Mouse (Mus musculus) CH12.LX (cell line): ENCODE measurements around the gene Fgd2. TPM values are rescaled to one million over a fixed set of nuclear protein-coding genes. Genes with fewer than 3 reads are reported as not detected.

Source experiments
- DNase-seq: peaks from one replicate; pipeline ENCODE4 v3.0.0-alpha.2; 2013; ENCODE audit errors: extremely low read depth
- H3K27ac ChIP-seq: 2 replicates; pipeline ENCODE4 v1.5.1; 2012; ENCODE audit warnings: low read depth, mild to moderate bottlenecking, control low read depth, moderate library complexity; ENCODE audit not compliant: insufficient read depth
- H3K27me3 ChIP-seq: replicated peaks from 2 replicates; pipeline ENCODE3; 2012; ENCODE audit warnings: inconsistent platforms
- H3K36me3 ChIP-seq, 2 experiments: replicated peaks in 1 of 2; 2 replicates each; pipeline versions ENCODE3 to v1.6.1; 2012; ENCODE audit warnings: inconsistent platforms in 1 of 2, low read length in 1 of 2, mild to moderate bottlenecking in 1 of 2, mixed read lengths in 1 of 2, moderate library complexity in 1 of 2; ENCODE audit not compliant: control insufficient read depth in 1 of 2, insufficient read depth in 1 of 2
- H3K4me1 ChIP-seq, 2 experiments: 2 replicates each; pipeline ENCODE4 v1.6.1; 2012; ENCODE audit warnings: inconsistent platforms in 1 of 2, moderate library complexity in 1 of 2; ENCODE audit not compliant: insufficient read depth in 2 of 2, control insufficient read depth in 1 of 2
- H3K4me2 ChIP-seq: 2 replicates; pipeline ENCODE4 v1.6.1; 2012; ENCODE audit warnings: low read depth, mild to moderate bottlenecking, control low read depth; ENCODE audit not compliant: poor library complexity, insufficient read depth, severe bottlenecking
- H3K4me3 ChIP-seq, 3 experiments: fragments of 150-350 bp in 1 of 3; sonication (generic) in 1 of 3; replicated peaks in 1 of 3; 2 replicates each; pipeline versions ENCODE3 to v1.5.1; 2011 to 2012; ENCODE audit warnings: low read depth in 2 of 3, low read length in 2 of 3, mild to moderate bottlenecking in 2 of 3, moderate library complexity in 2 of 3, control low read depth in 1 of 3, improper control_type of control experiment in 1 of 3, inconsistent platforms in 1 of 3, mixed read lengths in 1 of 3; ENCODE audit not compliant: poor library complexity in 1 of 3
- H3K79me2 ChIP-seq: replicated peaks from 2 replicates; pipeline ENCODE4 v1.6.1; 2012; ENCODE audit warnings: mild to moderate bottlenecking, moderate library complexity; ENCODE audit not compliant: control insufficient read depth, poor library complexity, insufficient read depth, severe bottlenecking; ENCODE audit errors: extremely low read depth
- H3K9ac ChIP-seq: 2 replicates; pipeline ENCODE4 v1.6.1; 2012; ENCODE audit warnings: low read depth, mild to moderate bottlenecking, control low read depth, moderate library complexity; ENCODE audit not compliant: insufficient read depth
- H3K9me3 ChIP-seq: replicated peaks from 2 replicates; pipeline ENCODE3; 2012; ENCODE audit warnings: low read length, inconsistent platforms, mixed read lengths
- BHLHE40 ChIP-seq: IDR thresholded peaks from 2 replicates; pipeline ENCODE4 v1.6.1; 2011; ENCODE audit warnings: mild to moderate bottlenecking, low read depth, low read length, improper control_type of control experiment
- CHD1 ChIP-seq: IDR thresholded peaks from 2 replicates; pipeline ENCODE4 v1.6.1; 2012; ENCODE audit warnings: low read depth, low read length, improper control_type of control experiment, inconsistent platforms
- CHD2 ChIP-seq: IDR thresholded peaks from 2 replicates; pipeline ENCODE4 v1.6.1; 2011; ENCODE audit warnings: low read length, improper control_type of control experiment
- CTCF ChIP-seq, 2 experiments: IDR thresholded peaks in 1 of 2; conservative IDR thresholded peaks in 1 of 2; 2 replicates each; pipeline ENCODE4 v1.5.1; 2011 to 2012; ENCODE audit warnings: low read depth in 2 of 2, low read length in 2 of 2, improper control_type of control experiment in 1 of 2, inconsistent platforms in 1 of 2, mild to moderate bottlenecking in 1 of 2, moderate library complexity in 1 of 2
- E2F4 ChIP-seq: IDR thresholded peaks from 2 replicates; pipeline ENCODE4 v1.6.1; 2011; ENCODE audit warnings: low read depth, low read length, improper control_type of control experiment; ENCODE audit not compliant: insufficient replicate concordance
- ELF1 ChIP-seq: IDR thresholded peaks from 2 replicates; pipeline ENCODE4 v1.6.1; 2014; ENCODE audit warnings: low read depth, mild to moderate bottlenecking, inconsistent platforms, low read length, improper control_type of control experiment
- EP300 ChIP-seq: IDR thresholded peaks from 2 replicates; pipeline ENCODE4 v1.6.1; 2011; ENCODE audit warnings: low read length, improper control_type of control experiment
- ETS1 ChIP-seq: conservative IDR thresholded peaks from 2 replicates; pipeline ENCODE4 v1.6.1; 2012; ENCODE audit warnings: low read depth, mild to moderate bottlenecking, inconsistent platforms, low read length, improper control_type of control experiment, moderate library complexity
- GABPA ChIP-seq: IDR thresholded peaks from 2 replicates; pipeline ENCODE4 v1.6.1; 2012; ENCODE audit warnings: low read depth, low read length, improper control_type of control experiment, inconsistent platforms; ENCODE audit not compliant: insufficient replicate concordance
- HCFC1 ChIP-seq: IDR thresholded peaks from 2 replicates; pipeline ENCODE4 v1.6.1; 2012; ENCODE audit warnings: low read depth, mild to moderate bottlenecking, inconsistent platforms, low read length, improper control_type of control experiment
- IRF4 ChIP-seq: IDR thresholded peaks from 2 replicates; pipeline ENCODE4 v1.6.1; 2014; ENCODE audit warnings: low read depth, mild to moderate bottlenecking, inconsistent platforms, low read length, improper control_type of control experiment
- JUN ChIP-seq: IDR thresholded peaks from 2 replicates; pipeline ENCODE4 v1.6.1; 2011; ENCODE audit warnings: low read depth, mild to moderate bottlenecking, low read length, improper control_type of control experiment, moderate library complexity; ENCODE audit not compliant: insufficient read depth
- JUND ChIP-seq: conservative IDR thresholded peaks from 2 replicates; pipeline ENCODE4 v1.6.1; 2011; ENCODE audit warnings: low read depth, low read length, improper control_type of control experiment
- KAT2A ChIP-seq: IDR thresholded peaks from 2 replicates; pipeline ENCODE4 v1.6.1; 2012; ENCODE audit warnings: low read length, improper control_type of control experiment, inconsistent platforms; ENCODE audit not compliant: insufficient replicate concordance
- MAFK ChIP-seq: IDR thresholded peaks from 2 replicates; pipeline ENCODE4 v1.6.1; 2011; ENCODE audit warnings: low read length, improper control_type of control experiment; ENCODE audit not compliant: insufficient replicate concordance
- MAX ChIP-seq: IDR thresholded peaks from 2 replicates; pipeline ENCODE4 v1.6.1; 2011; ENCODE audit warnings: low read length, improper control_type of control experiment
- MAZ ChIP-seq: IDR thresholded peaks from 2 replicates; pipeline ENCODE4 v1.6.1; 2012; ENCODE audit warnings: low read depth, mild to moderate bottlenecking, inconsistent platforms, low read length, improper control_type of control experiment, moderate library complexity
- MEF2A ChIP-seq: IDR thresholded peaks from 2 replicates; pipeline ENCODE4 v1.6.1; 2014; ENCODE audit warnings: low read depth, mild to moderate bottlenecking, inconsistent platforms, low read length, improper control_type of control experiment, borderline replicate concordance
- MXI1 ChIP-seq: IDR thresholded peaks from 2 replicates; pipeline ENCODE4 v1.6.1; 2011; ENCODE audit warnings: mild to moderate bottlenecking, low read depth, low read length, improper control_type of control experiment
- MYC ChIP-seq: IDR thresholded peaks from 2 replicates; pipeline ENCODE4 v1.6.1; 2011; ENCODE audit warnings: low read depth, mild to moderate bottlenecking, improper control_type of control experiment, low read length
- NELFE ChIP-seq: IDR thresholded peaks from 2 replicates; pipeline ENCODE4 v1.6.1; 2011; ENCODE audit warnings: low read depth, low read length, improper control_type of control experiment
- NRF1 ChIP-seq: IDR thresholded peaks from 2 replicates; pipeline ENCODE4 v1.6.1; 2014; ENCODE audit warnings: low read depth, mild to moderate bottlenecking, inconsistent platforms, low read length, improper control_type of control experiment, moderate library complexity
- PAX5 ChIP-seq: IDR thresholded peaks from 2 replicates; pipeline ENCODE4 v1.6.1; 2012; ENCODE audit warnings: low read length, inconsistent platforms, mixed read lengths
- POLR2A ChIP-seq: IDR thresholded peaks from 2 replicates; pipeline ENCODE4 v1.6.1; 2011; ENCODE audit warnings: low read depth, mild to moderate bottlenecking, improper control_type of control experiment, low read length
- POLR2AphosphoS2 ChIP-seq: IDR thresholded peaks from 2 replicates; pipeline ENCODE4 v1.6.1; 2011; ENCODE audit warnings: low read depth, low read length, improper control_type of control experiment
- RAD21 ChIP-seq: IDR thresholded peaks from 2 replicates; pipeline ENCODE4 v1.6.1; 2011; ENCODE audit warnings: low read depth, mild to moderate bottlenecking, low read length, improper control_type of control experiment, moderate library complexity
- RCOR1 ChIP-seq: conservative IDR thresholded peaks from 2 replicates; pipeline ENCODE4 v1.6.1; 2012; ENCODE audit warnings: low read depth, mild to moderate bottlenecking, inconsistent platforms, low read length, improper control_type of control experiment
- SIN3A ChIP-seq: IDR thresholded peaks from 2 replicates; pipeline ENCODE4 v1.6.1; 2012; ENCODE audit warnings: low read length, improper control_type of control experiment, inconsistent platforms
- SMC3 ChIP-seq: IDR thresholded peaks from 2 replicates; pipeline ENCODE4 v1.6.1; 2011; ENCODE audit warnings: low read depth, low read length, improper control_type of control experiment
- TBP ChIP-seq: conservative IDR thresholded peaks from 2 replicates; pipeline ENCODE4 v1.6.1; 2011; ENCODE audit warnings: low read depth, low read length, improper control_type of control experiment
- TCF12 ChIP-seq: IDR thresholded peaks from 2 replicates; pipeline ENCODE4 v1.6.1; 2014; ENCODE audit warnings: low read depth, mild to moderate bottlenecking, inconsistent platforms, low read length, improper control_type of control experiment
- UBTF ChIP-seq: IDR thresholded peaks from 2 replicates; pipeline ENCODE4 v1.6.1; 2012; ENCODE audit warnings: low read depth, mild to moderate bottlenecking, inconsistent platforms, low read length, improper control_type of control experiment, moderate library complexity
- USF1 ChIP-seq: IDR thresholded peaks from 2 replicates; pipeline ENCODE4 v1.6.1; 2014; ENCODE audit warnings: low read depth, mild to moderate bottlenecking, inconsistent platforms, low read length, improper control_type of control experiment
- USF2 ChIP-seq: conservative IDR thresholded peaks from 2 replicates; pipeline ENCODE4 v1.6.1; 2011; ENCODE audit warnings: low read depth, low read length, improper control_type of control experiment
- ZC3H11A ChIP-seq: IDR thresholded peaks from 2 replicates; pipeline ENCODE4 v1.6.1; 2012; ENCODE audit warnings: low read depth, mild to moderate bottlenecking, inconsistent platforms, low read length, improper control_type of control experiment
- ZKSCAN1 ChIP-seq: IDR thresholded peaks from 2 replicates; pipeline ENCODE4 v1.6.1; 2012; ENCODE audit warnings: low read depth, inconsistent platforms, low read length, improper control_type of control experiment, borderline replicate concordance
- ZMIZ1 ChIP-seq: IDR thresholded peaks from 2 replicates; pipeline ENCODE4 v1.6.1; 2012; ENCODE audit warnings: low read depth, mild to moderate bottlenecking, inconsistent platforms, low read length, improper control_type of control experiment
- ZNF384 ChIP-seq: IDR thresholded peaks from 2 replicates; pipeline ENCODE4 v1.6.1; 2012; ENCODE audit warnings: low read depth, low read length, improper control_type of control experiment, inconsistent platforms
- dilution Hi-C: fragments of 300-500 bp; cut with MboI; formaldehyde crosslinking; loops from 2 replicates; pipeline ENCODE4 v1.14.3; 2020; ENCODE audit warnings: low sequenced_read_pairs; ENCODE audit not compliant: extremely low pct_unique_long_range_greater_than_20kb, extremely low pct_ligation_motif_present
- in situ Hi-C: fragments of 300-500 bp; cut with MboI; formaldehyde crosslinking; loops from 3 replicates; pipeline ENCODE4 v1.14.3; 2019; ENCODE audit warnings: low sequenced_read_pairs, low pct_ligation_motif_present, low pct_unique_long_range_greater_than_20kb, mixed read lengths
- polyA plus RNA-seq: library from polyadenylated mRNA; unstranded; fragments of >175 nt; gene quantifications from 2 replicates; pipeline ENCODE4 v1.2.1, GENCODE M21; 2012; ENCODE audit warnings: low read depth; ENCODE audit not compliant: insufficient read length
- total RNA-seq, 2 experiments: library from RNA; depleted of rRNA; stranded (reverse); fragments of 300-350 nt in 1 of 2; fragments of >200 nt in 1 of 2; gene quantifications; 2 replicates each; pipeline ENCODE4 v1.2.3; 2012 to 2014

The Fgd2 gene
- total RNA-seq (2012; rRNA removed) (48.3 and 67.6 TPM in 2 replicates), total RNA-seq (2014; rRNA removed) (41.7 and 41.9 TPM in 2 replicates), polyA plus RNA-seq (49.2 and 54.4 TPM in 2 replicates)

- peak; percentile 88 for DNase-seq
Observed at GRCm38 (mm10) chr17:29360761-29361221, at the start of gene Fgd2. TSS of gene Fgd2 (plus strand) at chr17:29360914.

DNA sequence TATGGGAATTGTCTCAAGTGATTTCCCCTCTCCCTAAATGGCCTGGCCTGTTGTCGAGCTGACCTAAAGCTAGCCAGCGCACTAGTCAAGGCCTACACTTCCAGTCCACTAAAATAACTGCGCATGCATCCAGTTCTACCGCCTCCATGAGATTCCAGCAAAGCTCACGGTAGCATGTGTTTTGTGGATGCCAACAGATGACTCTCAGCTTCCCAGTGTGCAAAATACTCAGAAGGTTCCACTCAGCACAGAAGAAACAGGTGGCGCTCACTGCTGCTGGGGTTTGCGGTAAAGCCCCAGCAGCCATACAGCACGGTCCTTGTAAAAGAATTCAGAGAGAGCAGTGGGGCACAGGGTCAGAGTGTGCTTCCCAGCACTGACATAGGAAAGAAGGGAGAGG, 49.1 kb upstream of the Fgd2 start:
- H3K27me3 ChIP-seq, result no peaks in the 10 kb centered on the region
- no peak for DNase-seq
- no peaks in the 10 kb centered on the region for H3K79me2 ChIP-seq
- peaks cover 2 to 3% of the 10 kb centered on the region in 2 experiments; a peak in 2 of 4 replicates for H3K4me1 ChIP-seq
- no peak overlapping the region for H3K4me3 ChIP-seq
- H3K4me2 ChIP-seq, result no peak overlapping the region
- H3K9ac ChIP-seq, result no peak overlapping the region
- in situ Hi-C loops, result no loop called here
- TF ChIP-seq ZMIZ1, result no peak
- no peak overlapping the region for H3K27ac ChIP-seq
- H3K9me3 ChIP-seq, result peaks cover 3% of the 10 kb centered on the region
- H3K36me3 ChIP-seq, result peaks cover 0 to 3% of the 10 kb centered on the region in 2 experiments
- dilution Hi-C loops, result no loop called here

More at GRCm38 (mm10) chr17:29360761-29361221, at the start of gene Fgd2:
- no peaks in the 10 kb centered on the region for H3K9me3 ChIP-seq
- peaks cover 27 to 59% of the 10 kb centered on the region in 2 experiments for H3K4me1 ChIP-seq
- H3K79me2 ChIP-seq, result peaks cover 4% of the 10 kb centered on the region; the same call in 1 of the 2 replicates
- peak within 1 kb of the TSS; percentile 82 for H3K4me2 ChIP-seq
- no peaks in the 10 kb centered on the region for H3K27me3 ChIP-seq
- H3K4me3 ChIP-seq, result peak within 1 kb of the TSS; percentile 59 to 76 (median 64)
- in situ Hi-C loops, result no loop called here
- peaks cover 12 to 19% of the 10 kb centered on the region in 2 experiments for H3K36me3 ChIP-seq
- dilution Hi-C loops, result no loop called here
- peak within 1 kb of the TSS; percentile 70 for H3K27ac ChIP-seq
- peak; percentile 90 for TF ChIP-seq TBP
- peak; percentile 83 for TF ChIP-seq IRF4
- TF ChIP-seq ZNF384, result no peak
- no peak for TF ChIP-seq JUND
- TF ChIP-seq ZKSCAN1, result no peak
- TF ChIP-seq PAX5, result no peak
- TF ChIP-seq MYC, result no peak
- no peak for TF ChIP-seq ETS1
- TF ChIP-seq POLR2AphosphoS2, result no peak
- TF ChIP-seq NRF1, result no peak
- TF ChIP-seq ZMIZ1, result no peak; the same call in 1 of the 2 replicates
- TF ChIP-seq MAX, result no peak
- no peak for TF ChIP-seq RCOR1
- TF ChIP-seq UBTF, result no peak
- TF ChIP-seq TCF12, result peak; percentile 68
- TF ChIP-seq SIN3A, result no peak; the same call in 1 of the 2 replicates
- no peak for TF ChIP-seq USF1
- no peak for TF ChIP-seq KAT2A
- no peak for TF ChIP-seq MAFK
- TF ChIP-seq CTCF (conservative IDR thresholded peaks at IDR 0.05 in 1 of 2, IDR thresholded peaks at IDR 0.05 in 1 of 2; ENCODE audit: low read depth in 2 of 2, low read length in 2 of 2), result peak; percentile 15 to 44; a peak in 2 of 4 replicates
- TF ChIP-seq CHD1, result no peak
- TF ChIP-seq USF2, result no peak
- peak; percentile 71 for TF ChIP-seq POLR2A
- TF ChIP-seq ELF1, result peak; percentile 32; the same call in 1 of the 2 replicates
- TF ChIP-seq SMC3, result no peak
- TF ChIP-seq MAZ, result no peak
- no peak for TF ChIP-seq E2F4
- no peak for TF ChIP-seq MXI1
- no peak for TF ChIP-seq GABPA
- no peak for TF ChIP-seq ZC3H11A
- no peak; the same call in 1 of the 2 replicates for TF ChIP-seq RAD21
- peak; percentile 69; the same call in 1 of the 2 replicates for TF ChIP-seq CHD2
- no peak for TF ChIP-seq MEF2A
- TF ChIP-seq HCFC1, result no peak
- peak; percentile 61; the same call in 1 of the 2 replicates for TF ChIP-seq NELFE
- TF ChIP-seq JUN, result no peak
- TF ChIP-seq BHLHE40, result no peak
- TF ChIP-seq EP300, result peak; percentile 70
- TF ChIP-seq, all 38 proteins: peak for 9
- H3K9ac ChIP-seq, result peak within 1 kb of the TSS; percentile 52
